Mouse (Mus musculus): ENCODE results near the gene C4b.

DNA sequence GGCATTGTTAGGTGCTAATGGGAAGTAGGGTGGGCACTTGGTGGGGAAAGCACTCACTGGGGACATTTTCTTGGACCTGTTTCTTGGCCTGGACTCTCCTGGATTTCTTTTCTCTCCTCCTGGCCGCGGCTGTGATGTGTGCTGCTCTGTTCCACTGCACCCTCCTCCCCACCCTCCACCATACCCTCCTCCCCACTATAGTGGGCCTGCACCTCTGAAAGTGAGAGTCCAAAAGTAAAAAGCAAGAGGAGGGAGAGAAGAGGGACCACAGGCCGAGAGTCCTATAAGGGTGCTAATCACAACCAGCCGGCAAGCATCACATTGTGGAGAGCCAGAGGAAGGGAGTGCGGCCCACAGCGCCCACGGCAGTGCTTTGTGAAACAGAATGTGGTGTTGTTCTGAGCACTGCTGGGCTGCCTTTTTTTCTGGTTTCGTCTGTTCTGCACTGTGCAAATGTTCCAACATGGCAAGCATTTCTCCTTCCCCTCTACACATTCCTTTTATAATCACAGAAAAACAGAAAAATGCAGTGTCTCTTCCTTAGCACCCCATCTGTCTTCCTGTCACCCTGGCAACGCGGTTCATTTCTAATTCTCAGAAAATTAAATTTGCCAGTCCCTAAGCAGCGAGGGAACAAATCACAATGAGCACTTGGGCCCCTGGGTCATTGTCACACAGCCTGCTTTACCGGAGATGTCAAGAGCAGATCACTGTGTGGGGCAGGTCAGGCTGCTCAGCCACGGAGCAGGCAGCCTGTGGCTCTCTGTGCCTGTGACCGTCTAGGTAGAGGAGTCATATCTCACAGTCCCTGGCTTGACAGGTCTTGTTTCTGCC is 43.9 kb downstream of the C4b start:
- TF ChIP-seq CTCF (IDR thresholded peaks at IDR 0.05; ENCODE audit: insufficient read depth, low read length) (no peak), POLR2A (IDR thresholded peaks at IDR 0.05; ENCODE audit: borderline replicate concordance, extremely low read depth, low read depth, low read length) (no peak)
